12 mouse cellular contexts compared by ENCODE assay signal in genomic region chr13:51852560-51853190, GRCm38 (mm10). TPM values are rescaled to one million over a fixed set of nuclear protein-coding genes. Genes with fewer than 3 reads are reported as not detected.
DNase-seq lines count a peak whose midpoint lies in the region; ATAC-seq and TF ChIP-seq lines count a peak whose summit lies in the region.
"Had no signal": no experiment of that assay in that cellular context is flagged by ENCODE, and none has a peak within 500 bp of the region (broad histone marks: within the 10 kb centered on the region; RNA-seq: fewer than 3 reads in every experiment).

No protein-coding gene starts in this region.

- TF ChIP-seq POLR2A in heart, adult 2 months (IDR thresholded peaks at IDR 0.05; ENCODE audit: insufficient read depth, low read depth, low read length) = no peak

- no peak overlapping the region for H3K4me3 ChIP-seq in heart, embryonic 12.5 days
- no peak overlapping the region for H3K4me3 ChIP-seq in heart, adult 2 months
- no peak overlapping the region for H3K4me3 ChIP-seq in lung, embryonic 15.5 days
- H3K4me3 ChIP-seq: midbrain, embryonic 10.5 days had no signal

- no peaks in the 10 kb centered on the region for H3K79me2 ChIP-seq in heart, adult 2 months (replicated peaks; ENCODE audit: control insufficient read depth, insufficient read depth, low read length)

- peak overlapping the region; percentile 54; the same call in 1 of the 2 replicates for H3K9ac ChIP-seq in heart, embryonic 12.5 days
- no peak overlapping the region for H3K9ac ChIP-seq in heart, adult 2 months (ENCODE audit: low read depth, low read length)
- no peak overlapping the region for H3K9ac ChIP-seq in lung, embryonic 15.5 days
- H3K9ac ChIP-seq: liver, embryonic 14.5 days had no signal

- intact Hi-C loops in heart, adult 2 months (cut with DNase I) = no loop called here

- TF ChIP-seq EP300 in heart, adult 2 months (IDR thresholded peaks at IDR 0.05; ENCODE audit: insufficient read depth, low read depth, low read length) = no peak

- H3K4me1 ChIP-seq in heart, embryonic 12.5 days (replicated peaks) = peaks cover 52% of the 10 kb centered on the region
- H3K4me1 ChIP-seq in heart, adult 2 months (ENCODE audit: control insufficient read depth, insufficient read depth, low read length) = peaks cover 8% of the 10 kb centered on the region
- peaks cover 47% of the 10 kb centered on the region for H3K4me1 ChIP-seq in lung, embryonic 15.5 days

- TF ChIP-seq CTCF in heart, adult 2 months (IDR thresholded peaks at IDR 0.05) = no peak

- H3K27ac ChIP-seq in heart, embryonic 12.5 days (ENCODE audit: poor library complexity, severe bottlenecking) = peak overlapping the region; percentile 59
- no peak overlapping the region for H3K27ac ChIP-seq in heart, adult 2 months
- peak overlapping the region; percentile 45 for H3K27ac ChIP-seq in lung, embryonic 15.5 days
- H3K27ac ChIP-seq: liver, embryonic 14.5 days had no signal

- H3K27me3 ChIP-seq in heart, embryonic 12.5 days (replicated peaks) = no peaks in the 10 kb centered on the region
- no peaks in the 10 kb centered on the region for H3K27me3 ChIP-seq in heart, adult 2 months (ENCODE audit: control insufficient read depth, insufficient read depth, low read length)
- H3K27me3 ChIP-seq in lung, embryonic 15.5 days = no peaks in the 10 kb centered on the region

- no peaks in the 10 kb centered on the region for H3K36me3 ChIP-seq in heart, embryonic 12.5 days
- no peaks in the 10 kb centered on the region for H3K36me3 ChIP-seq in heart, adult 2 months (ENCODE audit: control insufficient read depth, insufficient read depth, low read length)
- no peaks in the 10 kb centered on the region for H3K36me3 ChIP-seq in lung, embryonic 15.5 days

- no peak for DNase-seq in heart, adult 2 months
- no peak for DNase-seq in lung, adult 18-20 months
- peak; percentile 32 for DNase-seq in NIH3T3 (ENCODE audit: low read depth)
- peak; percentile 48 for DNase-seq in mesoderm, embryonic 11.5 days (ENCODE audit: low read depth, low spot score)
- no peak for DNase-seq in urinary bladder, postnatal 4 days (ENCODE audit: low spot score in 2 of 2)
- DNase-seq in thymus, postnatal 25 days = no peak
- DNase-seq: cerebellum, postnatal 25 days had no signal

- no peak for ATAC-seq in heart, embryonic 12.5 days (ENCODE audit: insufficient number of reproducible peaks, low FRiP score)
- no peak for ATAC-seq in lung, embryonic 15.5 days (ENCODE audit: borderline replicate concordance, extremely low read depth, low FRiP score, low TSS enrichment)
- ATAC-seq: inflammation-experienced regulatory T-cells, adult 6 months had no signal

- WGBS in heart, embryonic 12.5 days = 9% methylated on average over 7 of the region's 7 CpGs
- WGBS in heart, adult 2 months = 43% methylated on average over 7 of the region's 7 CpGs
- WGBS in lung, embryonic 15.5 days = 23% methylated on average over 7 of the region's 7 CpGs

- H3K4me2 ChIP-seq in heart, embryonic 12.5 days = peak overlapping the region; percentile 49
- H3K4me2 ChIP-seq in lung, embryonic 15.5 days = no peak overlapping the region

- no peaks in the 10 kb centered on the region for H3K9me3 ChIP-seq in heart, embryonic 12.5 days (replicated peaks)
- H3K9me3 ChIP-seq in lung, embryonic 15.5 days = no peaks in the 10 kb centered on the region
- H3K9me3 ChIP-seq: midbrain, embryonic 10.5 days had no signal

RNA-seq across cellular contexts. Expression of gene Gadd45g, which starts 6.2 kb away (rescaled TPM):
- 58.9 and 64.4 TPM in 2 replicates for polyA plus RNA-seq in heart, embryonic 12.5 days (2016; fragmentation: Nextera tagmentation; extraction: Ambion mirVana)
- 10 to 100 TPM in 1 of 2 experiments, 1 to 10 TPM in 1; 8.2 to 19.0 TPM for total RNA-seq in heart, adult 2 months (2021)
- 19.7 and 24.3 TPM in 2 replicates for polyA plus RNA-seq in heart, adult 2 months (2012; rRNA removed)
- 50.3 and 50.9 TPM in 2 replicates for polyA plus RNA-seq in lung, embryonic 15.5 days (2015; fragmentation: Nextera tagmentation; extraction: Ambion mirVana)

RNA-seq across cellular contexts. Expression of gene Sema4d, which starts 59.1 kb away (rescaled TPM):
- polyA plus RNA-seq in heart, embryonic 12.5 days (2016; fragmentation: Nextera tagmentation; extraction: Ambion mirVana) = 17.3 and 17.4 TPM in 2 replicates
- total RNA-seq in heart, adult 2 months (2021) = 10 to 100 TPM; 52.2 to 67.6 TPM
- 51.7 and 52.2 TPM in 2 replicates for polyA plus RNA-seq in heart, adult 2 months (2012; rRNA removed)
- polyA plus RNA-seq in lung, embryonic 15.5 days (2015; fragmentation: Nextera tagmentation; extraction: Ambion mirVana) = 9.7 and 10.0 TPM in 2 replicates

Comparison
In these comparisons a context has a peak if more than half of its experiments do, and no peak if none do; other contexts are left out.
1. DNase-seq: peak in NIH3T3 (single experiment) and mesoderm, embryonic 11.5 days (single experiment); none in heart, adult 2 months (0 of 2), lung, adult 18-20 months (0 of 2), urinary bladder, postnatal 4 days (0 of 2) and thymus, postnatal 25 days (single experiment).